Mouse (Mus musculus): ENCODE data around the gene Gm10197. TPM values are rescaled to one million over a fixed set of nuclear protein-coding genes. Genes with fewer than 3 reads are reported as not detected.
"Not testable (repeated sequence)": the region's sequence is repeated elsewhere in the genome, so short reads cannot be mapped to it uniquely, and the experiment has no call there.

Gene Gm10197
- total RNA-seq, 2 experiments from 2014 or later, result not detected

DNA sequence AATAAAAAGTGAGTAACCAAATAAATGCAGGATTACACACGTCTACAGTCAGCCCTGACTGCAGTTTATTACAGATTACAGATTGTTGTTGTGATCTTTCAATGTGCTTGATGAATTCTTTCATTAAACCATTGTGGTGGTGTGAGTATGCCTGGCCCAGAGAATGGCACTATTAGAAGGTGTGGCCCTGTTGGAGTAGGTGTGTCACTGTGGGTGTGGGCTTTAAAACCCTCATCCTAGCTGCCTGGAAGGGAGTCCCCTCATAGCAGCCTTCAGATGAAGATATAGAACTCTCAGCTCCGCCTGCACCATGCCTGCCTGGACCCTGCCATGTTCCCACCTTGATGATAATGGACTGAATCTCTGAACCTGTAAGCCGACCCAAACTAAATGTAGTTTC is 23.4 kb upstream of the Gm10197 start:
- DNase-seq (ENCODE audit: low spot score in 2 of 2), result not testable (repeated sequence)

DNA sequence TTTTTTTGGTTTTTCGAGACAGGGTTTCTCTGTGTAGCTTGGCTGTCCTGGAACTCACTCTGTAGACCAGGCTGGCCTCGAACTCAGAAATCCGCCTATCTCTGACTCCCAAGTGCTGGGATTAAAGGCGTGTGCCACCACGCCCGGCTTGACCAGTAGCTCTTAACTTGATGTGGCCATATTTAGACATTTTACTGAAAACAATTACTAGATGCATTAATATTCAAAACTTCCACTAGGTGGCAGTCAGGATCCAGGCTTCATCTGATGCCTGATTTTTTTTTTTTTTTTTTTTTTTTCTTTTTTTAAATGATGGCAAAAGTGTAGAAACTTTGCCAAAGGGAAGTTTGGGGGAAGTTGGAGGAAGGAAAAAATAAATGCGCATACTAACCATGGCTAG is 23.0 kb upstream of the Gm10197 start:
- DNase-seq (ENCODE audit: low spot score in 2 of 2), result no peak

DNA sequence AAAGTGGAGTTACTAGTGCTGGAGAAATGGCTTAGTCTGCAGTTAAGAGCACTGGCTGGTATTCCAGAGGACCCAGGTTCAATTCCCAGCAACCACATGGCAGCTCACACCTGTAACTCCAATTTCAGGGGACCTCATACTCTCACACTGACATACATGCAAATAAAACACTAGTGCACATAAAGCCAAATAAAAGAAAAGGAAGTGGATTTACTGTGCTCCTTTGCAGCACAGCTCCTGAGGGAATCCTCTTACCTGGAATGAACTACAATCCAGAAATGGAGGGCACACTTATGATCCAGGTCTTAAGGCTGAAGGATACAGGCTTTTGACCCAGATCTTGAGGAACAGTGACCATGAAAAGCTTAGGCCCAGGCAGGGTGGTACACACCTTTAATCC is 22.1 kb upstream of the Gm10197 start:
- no peak for DNase-seq (ENCODE audit: low spot score in 2 of 2)

DNA sequence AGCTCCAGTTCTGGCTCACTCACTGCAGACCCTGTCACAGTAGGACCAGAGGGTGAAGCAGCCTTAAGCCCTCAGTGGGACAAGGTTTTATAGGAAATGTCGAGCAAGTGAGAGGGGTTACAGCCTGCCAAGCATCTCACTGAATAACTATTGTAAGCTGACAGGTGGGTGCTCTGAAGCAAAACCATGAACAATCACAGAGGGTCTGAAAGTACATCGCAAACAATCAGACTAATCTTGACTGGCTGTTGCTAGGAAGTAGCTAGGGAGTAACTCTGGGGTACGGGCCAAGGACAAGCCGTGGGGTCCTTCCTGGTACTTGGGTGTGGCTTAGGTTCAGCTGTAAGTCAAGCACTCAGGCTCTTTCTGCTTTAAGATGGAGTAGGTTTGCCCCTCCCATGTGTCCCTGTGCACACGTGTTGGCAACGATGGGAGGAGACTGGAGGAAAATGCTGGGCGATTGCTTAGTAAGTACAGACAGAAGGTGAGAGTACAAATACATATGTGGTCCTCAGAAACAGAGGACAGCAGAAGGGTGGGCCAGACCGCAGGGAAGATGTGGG is 21.3 kb upstream of the Gm10197 start:
- no peak for DNase-seq (ENCODE audit: low spot score in 2 of 2)

DNA sequence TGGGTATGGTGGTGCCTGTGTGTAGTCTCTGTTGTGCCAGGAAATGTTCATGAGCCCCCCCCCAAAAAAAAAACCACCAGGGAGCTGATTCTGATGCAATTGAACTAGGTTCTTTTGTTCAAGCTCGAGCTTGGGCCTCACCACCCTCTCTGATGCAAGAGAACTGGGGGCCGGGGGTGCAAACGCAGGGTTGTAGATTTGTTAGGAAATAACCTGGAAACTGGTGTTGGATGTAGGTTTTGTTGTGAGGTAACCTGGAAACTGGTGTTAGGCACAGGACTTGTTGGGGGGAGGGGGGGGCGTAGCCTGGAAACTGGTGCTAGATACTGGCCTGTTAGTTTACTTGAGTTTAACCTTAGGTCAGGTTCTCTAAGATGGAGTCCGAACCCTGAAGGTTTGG is 20.2 kb upstream of the Gm10197 start:
- DNase-seq (ENCODE audit: low spot score in 2 of 2), result no peak

DNA sequence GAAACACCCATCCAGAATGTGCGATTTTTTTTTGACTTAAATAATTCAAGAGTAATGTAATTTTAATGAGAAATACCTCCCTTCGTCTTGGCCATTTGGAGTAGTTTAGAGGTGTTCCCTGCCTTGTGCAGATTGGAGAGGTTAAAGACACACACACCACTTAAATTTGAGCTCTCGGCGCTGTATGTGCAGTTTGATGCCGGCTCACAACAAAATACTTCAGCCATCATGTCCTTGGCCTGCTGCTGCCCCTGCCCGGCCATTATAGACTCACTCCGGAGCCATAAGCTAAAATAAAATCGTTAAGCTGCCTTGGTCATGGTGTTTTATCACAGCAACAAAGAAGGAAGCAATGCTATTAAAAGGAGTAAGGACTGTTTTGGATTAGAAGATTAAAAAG is 19.8 kb upstream of the Gm10197 start:
- DNase-seq (ENCODE audit: low spot score in 2 of 2), result no peak

DNA sequence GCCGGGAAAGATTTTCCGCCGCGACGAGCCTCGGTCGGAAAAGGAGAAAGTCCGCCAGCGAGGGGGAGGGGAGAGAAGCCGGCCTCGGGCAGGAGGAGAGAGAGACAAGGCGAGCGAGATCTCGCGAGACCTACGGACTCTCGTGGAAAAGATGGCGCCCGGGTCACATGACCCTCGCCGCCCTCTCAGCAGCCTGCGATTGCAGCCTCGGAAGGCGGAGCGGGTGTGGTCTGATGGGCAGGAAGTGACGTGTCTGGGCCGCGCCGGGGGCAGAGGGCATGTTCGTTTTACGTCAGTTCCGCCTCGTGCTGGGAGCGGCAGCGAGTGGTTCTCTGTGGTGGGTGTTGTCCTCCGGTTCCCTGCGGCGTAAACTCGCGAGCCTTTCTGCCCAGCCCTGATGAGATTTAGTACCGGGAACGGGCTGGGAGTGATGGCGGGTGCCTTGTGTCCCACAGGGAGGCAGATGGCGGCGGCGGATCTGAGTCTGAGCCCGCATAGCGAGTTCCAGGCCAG is 19.0 kb upstream of the Gm10197 start, which contains the start of gene Smndc1:
Gene Smndc1 (minus strand): TSS at position 84 of the 513 bp plus-strand sequence.
- DNase-seq (ENCODE audit: low spot score in 2 of 2), result peak; percentile 97

DNA sequence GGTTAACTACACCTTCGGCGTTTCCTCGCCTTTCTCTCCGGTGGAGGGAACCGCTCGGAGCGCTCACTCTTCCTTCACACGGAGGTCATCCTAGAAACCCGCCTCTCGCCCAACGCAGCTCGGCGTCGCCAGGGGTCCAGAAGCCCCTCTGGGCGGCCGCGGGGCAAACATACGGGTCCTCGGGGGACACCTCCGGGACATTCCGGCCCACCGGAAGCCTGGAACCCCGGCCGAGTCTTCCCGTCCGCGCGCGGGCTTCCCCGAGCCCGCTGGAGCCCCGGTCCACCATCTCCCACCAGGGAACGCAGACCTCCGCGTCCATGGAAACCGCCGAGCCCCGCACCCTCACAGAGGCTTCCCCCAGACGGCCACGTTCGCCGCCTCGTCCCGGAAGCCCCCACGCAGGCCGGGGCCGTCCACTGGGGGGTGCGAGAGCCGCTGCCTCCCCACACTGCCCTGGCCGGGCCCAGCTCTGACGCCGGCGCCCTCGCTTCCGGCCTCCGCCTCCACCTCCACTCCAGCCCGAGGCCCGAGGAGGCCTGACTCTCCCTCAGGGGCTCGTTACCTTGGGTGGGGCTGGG is 18.4 kb upstream of the Gm10197 start:
- DNase-seq (ENCODE audit: low spot score in 2 of 2), result peak in 1 of 2 experiments; percentile 46

DNA sequence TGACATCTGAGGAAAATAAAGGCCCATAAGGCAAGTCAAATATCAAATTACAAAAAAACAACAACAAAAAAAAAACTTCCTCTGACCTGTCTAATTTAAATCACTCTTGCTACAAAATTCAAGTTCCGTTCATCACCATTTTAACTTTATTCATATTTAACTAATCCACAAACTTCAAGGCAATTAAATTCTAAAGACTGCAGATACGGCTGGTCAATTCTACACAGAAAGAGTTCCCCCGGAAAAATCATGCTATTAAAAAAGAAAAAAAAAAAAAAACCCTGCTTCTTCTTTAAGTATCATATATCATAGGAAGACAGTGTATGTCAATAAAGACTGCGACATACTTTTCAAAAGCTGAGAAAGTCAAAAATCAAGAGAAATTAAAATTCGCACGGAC is 17.9 kb upstream of the Gm10197 start:
- no peak for DNase-seq (ENCODE audit: low spot score in 2 of 2)

DNA sequence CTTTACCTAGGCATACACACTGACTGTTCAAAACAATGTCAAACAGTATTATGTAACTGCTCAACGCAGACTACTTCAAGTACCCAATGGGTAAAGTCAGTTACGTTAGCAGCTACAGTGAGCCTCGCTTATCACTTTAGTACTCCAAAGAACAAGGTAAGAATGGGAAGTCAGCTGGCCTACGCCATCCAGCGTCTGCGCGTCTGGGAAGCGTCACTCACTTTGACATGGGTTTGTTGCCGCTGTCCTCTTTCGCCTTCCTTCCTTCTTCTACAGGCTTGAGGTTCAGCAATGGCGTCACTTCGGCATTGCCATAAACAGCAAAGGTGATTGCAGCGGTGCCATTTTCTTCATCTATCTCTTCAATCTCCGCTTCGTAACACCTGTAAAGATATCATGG is 11.8 kb upstream of the Gm10197 start:
- no peak for DNase-seq (ENCODE audit: low spot score in 2 of 2)

DNA sequence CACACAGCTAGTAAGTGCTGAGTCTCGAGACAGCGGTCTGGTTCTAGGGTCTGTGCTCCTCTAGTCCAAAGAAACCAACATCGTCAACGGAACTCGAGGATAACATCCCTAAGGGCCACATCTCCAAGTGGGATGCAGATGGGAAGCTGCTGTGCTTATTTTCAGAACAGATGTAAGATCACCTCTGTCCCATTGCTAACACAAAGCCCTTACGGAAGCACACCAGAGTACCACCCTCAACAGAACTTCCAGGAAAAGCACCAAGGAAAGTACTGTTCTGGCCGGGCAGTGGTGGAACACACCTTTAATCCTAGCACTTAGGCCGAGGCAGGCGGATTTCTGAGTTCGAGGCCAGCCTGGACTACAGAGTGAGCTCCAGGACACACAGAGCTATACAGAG is 6.9 kb upstream of the Gm10197 start:
- DNase-seq (ENCODE audit: low spot score in 2 of 2), result no peak

DNA sequence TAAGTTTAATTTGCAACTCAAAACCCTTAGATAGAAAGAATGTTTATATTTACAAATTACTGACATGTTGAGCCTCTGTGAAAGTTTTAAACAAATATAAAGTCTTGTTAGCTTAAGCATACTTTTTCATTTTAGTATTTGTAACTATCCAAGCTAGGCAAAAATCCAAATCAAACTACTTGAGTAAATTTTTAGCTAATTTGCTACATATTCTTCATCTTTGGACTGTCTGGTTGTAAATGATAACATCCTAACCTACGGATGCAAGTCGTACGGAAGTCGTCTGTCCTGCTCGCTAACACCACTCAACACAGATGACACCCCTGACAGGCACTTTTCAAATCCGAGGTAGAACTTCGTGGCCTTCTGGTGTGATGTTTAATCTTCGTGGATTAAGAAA is 6.1 kb upstream of the Gm10197 start:
- DNase-seq (ENCODE audit: low spot score in 2 of 2), result no peak

DNA sequence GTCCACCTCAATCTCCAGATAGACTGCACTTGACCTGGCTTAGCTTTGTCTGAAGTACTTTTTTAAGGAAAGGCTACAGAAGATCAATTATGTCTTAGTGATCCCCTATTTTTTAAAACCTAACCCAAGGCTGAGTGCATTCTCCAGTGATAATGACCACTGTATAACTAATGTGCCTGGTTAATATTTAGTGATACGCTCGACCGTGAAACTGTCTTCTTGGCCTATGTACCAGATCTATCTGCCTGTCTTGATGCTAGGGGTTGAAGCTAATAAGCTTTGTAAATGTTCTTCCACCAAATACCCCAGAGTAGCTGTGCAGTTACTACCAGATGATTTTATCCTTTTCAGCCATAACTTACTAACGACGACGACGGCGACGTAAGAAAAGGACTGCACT is 4.2 kb upstream of the Gm10197 start:
- DNase-seq (ENCODE audit: low spot score in 2 of 2), result no peak

DNA sequence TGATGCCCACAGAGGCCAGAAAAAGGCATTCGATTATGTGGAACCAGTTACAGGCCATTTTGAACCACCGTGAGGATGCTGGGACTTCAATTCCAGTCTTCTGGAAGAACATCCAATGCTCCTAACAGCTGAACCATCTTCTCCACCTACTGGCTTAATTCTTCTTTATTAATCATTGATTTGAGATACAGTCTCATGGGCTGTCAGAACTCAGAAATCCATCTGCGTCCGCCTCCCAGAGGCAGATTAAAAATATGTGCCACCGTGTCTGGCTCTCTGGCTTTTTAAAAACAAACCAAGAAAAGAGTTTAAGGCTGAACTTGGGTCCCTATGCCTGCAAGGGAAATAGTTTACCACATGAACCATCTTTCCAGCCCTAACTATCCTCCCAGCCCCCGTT is 3.7 kb upstream of the Gm10197 start:
- no peak for DNase-seq (ENCODE audit: low spot score in 2 of 2)

DNA sequence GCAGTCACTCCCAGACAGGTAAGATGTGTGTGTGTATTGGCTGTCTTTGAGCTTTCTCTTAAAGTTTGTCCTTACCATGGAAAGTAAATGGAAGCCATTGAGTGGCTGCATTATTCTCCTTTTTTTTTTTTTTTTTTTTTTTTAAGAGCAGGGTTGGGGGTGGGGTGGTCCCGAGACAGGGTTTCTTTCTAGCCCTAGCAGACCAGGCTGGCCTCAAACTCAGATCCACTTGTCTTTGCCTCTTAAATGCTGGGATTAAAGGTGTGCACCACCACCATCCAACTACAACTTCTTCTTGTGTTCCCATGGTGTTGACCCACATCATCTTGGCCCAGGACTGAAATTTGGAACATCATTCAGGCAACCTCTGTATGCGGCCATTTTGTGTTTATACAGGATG is 2.0 kb upstream of the Gm10197 start:
- DNase-seq (ENCODE audit: low spot score in 2 of 2), result no peak

DNA sequence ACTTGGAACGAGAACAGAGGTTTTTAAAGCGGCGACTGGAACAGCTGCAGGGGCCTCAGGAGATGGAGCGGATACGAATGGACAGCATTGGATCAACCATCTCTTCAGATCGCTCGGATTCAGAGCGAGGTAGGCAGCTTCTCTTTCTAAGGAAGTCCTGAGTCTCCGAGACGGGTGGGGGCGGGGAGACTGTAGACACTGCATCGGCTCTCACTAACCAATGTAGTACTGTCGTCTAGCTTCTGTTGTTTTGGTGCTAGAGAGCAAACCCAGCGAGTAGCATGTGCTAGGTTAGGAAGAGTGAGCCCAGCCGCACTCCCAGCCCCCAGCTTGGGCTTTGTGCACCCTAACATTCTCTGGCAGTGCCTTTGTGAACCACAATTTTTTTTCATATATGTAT is 1.3 kb downstream of the Gm10197 start:
- no peak for DNase-seq (ENCODE audit: low spot score in 2 of 2)

DNA sequence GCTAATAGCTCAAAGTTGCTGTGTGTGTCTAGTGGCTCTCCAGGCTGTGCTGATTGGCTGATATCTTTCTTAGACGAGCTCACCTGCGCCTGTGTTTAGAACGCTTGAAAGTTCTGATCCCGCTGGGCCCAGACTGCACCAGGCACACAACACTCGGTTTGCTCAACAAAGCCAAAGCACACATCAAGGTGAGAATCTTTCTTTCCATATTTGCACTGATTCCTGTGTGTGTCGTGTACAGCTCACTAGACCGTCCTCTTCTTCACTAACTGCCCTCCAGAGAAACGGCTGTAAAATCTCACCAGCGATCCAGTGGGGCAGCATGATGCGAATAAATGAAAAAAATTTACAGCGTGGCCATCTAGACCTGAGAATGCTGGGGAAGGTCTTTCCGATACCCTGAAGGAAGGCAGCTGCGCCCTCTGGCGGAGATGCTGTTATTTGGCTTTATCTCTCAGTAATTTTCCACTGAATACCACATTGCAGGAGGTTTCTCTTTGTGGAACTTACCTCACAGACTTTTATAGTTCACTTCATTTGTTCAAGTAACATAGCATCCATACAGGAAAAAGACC is 2.0 kb downstream of the Gm10197 start:
- DNase-seq (ENCODE audit: low spot score in 2 of 2), result peak; percentile 82

DNA sequence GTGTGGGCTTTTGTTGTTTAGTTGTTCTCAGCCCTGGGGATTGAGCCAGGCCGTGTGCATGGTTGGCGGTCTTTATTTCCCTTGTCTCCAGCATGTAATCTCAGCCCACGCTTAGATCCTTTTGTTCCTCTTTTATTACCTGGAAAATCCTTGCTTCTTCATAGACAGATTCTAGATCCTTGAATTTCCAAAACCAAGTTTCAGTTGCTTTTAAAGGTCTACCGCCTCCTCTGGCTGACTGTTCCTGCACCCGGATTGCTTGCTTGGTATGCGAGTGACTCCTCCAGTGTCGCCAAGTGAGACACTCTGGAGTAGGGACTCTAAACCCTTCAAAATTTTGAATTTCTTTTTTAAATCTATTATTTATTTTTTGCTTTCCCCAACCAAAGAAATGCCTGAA is 4.7 kb downstream of the Gm10197 start:
- no peak for DNase-seq (ENCODE audit: low spot score in 2 of 2)

DNA sequence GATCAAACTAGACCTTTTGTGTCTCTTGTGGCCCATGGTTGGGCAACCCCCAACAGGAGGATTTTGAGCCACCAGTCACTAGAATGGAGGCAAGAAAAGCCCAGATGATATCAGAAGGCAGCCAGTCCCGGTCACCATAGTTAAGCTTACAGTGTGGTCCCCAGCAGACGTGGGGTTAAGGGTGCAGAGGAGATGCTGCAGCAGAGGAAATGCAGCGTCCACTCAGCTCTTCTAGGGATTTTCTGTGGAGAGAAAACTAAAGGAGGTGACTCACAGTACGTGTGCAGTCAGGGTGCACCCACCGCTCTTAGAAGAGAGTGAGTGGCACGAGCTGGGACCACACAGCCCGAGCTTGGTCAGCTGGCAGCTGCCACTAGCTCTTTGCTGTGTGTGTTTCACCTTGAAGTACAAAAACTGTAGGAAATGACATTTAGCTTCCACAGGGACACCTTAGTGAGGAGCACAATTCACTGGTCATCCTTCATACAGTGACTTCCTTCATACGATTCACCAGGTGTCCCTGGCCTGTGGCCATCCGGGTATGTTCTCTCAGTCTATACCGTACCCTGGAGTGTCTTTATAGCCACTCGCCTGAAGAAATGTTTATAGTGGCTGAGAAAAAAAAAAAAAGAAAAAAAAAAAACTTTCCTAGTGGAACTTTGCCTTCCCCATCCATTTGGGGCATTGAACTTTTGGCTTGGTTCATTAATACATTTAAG is 5.3 kb downstream of the Gm10197 start:
- DNase-seq (ENCODE audit: low spot score in 2 of 2), result no peak

DNA sequence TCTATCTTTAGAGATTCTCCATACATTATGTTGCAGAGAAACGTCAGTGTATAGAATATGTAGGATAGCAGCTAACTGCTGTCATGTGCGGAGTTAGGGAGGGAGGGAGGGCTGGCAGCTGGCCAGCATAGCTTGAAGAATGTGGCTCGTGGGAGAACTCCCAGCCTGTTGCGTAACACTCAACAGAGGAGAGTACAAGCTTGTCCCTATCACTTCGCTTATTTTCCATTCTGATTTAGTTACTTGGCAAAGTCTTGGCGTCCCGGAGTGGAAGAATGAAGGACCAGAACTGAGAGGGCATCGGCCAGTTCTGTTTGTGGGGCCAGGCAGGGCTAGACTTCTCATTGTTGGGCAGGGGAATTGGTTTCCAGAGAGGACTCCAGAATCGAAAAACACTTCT is 6.6 kb downstream of the Gm10197 start:
- DNase-seq (ENCODE audit: low spot score in 2 of 2), result peak; percentile 45 to 47

DNA sequence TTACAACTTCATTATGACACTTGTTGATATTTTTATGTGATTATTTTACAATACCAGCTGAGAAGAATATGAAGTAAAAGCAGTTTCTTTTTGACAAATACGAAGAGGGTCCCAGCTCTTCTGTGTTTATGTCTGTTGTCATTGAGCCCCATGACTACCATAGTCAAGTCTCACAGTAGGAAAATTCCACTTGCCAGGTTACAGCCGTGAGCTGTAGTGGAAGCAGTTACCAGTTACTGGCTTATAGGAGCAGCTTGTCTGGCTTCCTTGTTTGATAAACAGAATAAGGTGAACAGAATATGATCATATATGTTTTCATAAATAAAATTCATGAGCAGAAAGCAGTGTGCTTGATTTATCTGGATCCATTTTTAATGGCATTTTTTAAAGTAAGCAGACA is 7.0 kb downstream of the Gm10197 start:
- no peak for DNase-seq (ENCODE audit: low spot score in 2 of 2)

DNA sequence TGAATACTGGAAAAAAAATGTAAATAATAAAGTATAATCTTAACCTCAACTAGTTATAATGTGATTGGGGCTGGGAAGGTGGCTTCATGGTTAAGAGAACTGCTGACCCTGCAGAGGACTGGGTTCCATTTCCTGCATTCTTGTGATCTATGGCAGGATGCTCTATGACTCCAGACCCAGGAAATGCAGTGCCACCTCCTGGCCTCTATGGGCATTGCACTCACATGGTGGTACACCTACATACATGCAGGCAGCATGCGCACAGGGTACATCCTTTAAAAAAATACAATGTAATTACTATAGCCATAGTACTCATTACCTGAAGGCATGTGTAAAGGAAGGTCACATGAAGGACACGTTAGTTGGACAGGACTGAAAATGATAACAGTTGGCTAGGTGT is 8.6 kb downstream of the Gm10197 start:
- DNase-seq (ENCODE audit: low spot score in 2 of 2), result no peak
